Mouse (Mus musculus) heart, embryonic 10.5 days (tissue): ENCODE measurements at regions not wholly inside any gene's neighbourhood (a gene's known extent, or its start where the extent isn't known, plus 50 kb on each side); places are given as distances from the start of the nearest gene placed in this dataset.
"Not testable (repeated sequence)": the region's sequence is repeated elsewhere in the genome, so short reads cannot be mapped to it uniquely, and the experiment has no call there.

Experiments
- DNase-seq: peaks from one replicate; pipeline ENCODE4 v3.0.0-alpha.2; 2017; ENCODE audit warnings: low spot score
- H3K27ac ChIP-seq: fragments of 300-500 bp; sonication (generic); 2 replicates; pipeline ENCODE4 v1.5.1; 2016; ENCODE audit warnings: mild to moderate bottlenecking
- H3K27me3 ChIP-seq: fragments of 300-500 bp; sonication (generic); 2 replicates; pipeline ENCODE4 v1.6.1; 2016; ENCODE audit warnings: mild to moderate bottlenecking; ENCODE audit not compliant: poor library complexity, insufficient read depth, severe bottlenecking
- H3K36me3 ChIP-seq: fragments of 300-500 bp; sonication (generic); 2 replicates; pipeline ENCODE4 v1.6.1; 2016; ENCODE audit warnings: mild to moderate bottlenecking, moderate library complexity
- H3K4me1 ChIP-seq: fragments of 300-500 bp; sonication (generic); 2 replicates; pipeline ENCODE4 v1.6.1; 2016; ENCODE audit warnings: mild to moderate bottlenecking
- H3K4me3 ChIP-seq: fragments of 300-500 bp; sonication (generic); 2 replicates; pipeline ENCODE4 v1.5.1; 2016; ENCODE audit warnings: mild to moderate bottlenecking, moderate library complexity
- H3K9me3 ChIP-seq: fragments of 300-500 bp; sonication (generic); 2 replicates; pipeline ENCODE4 v1.6.1; 2016; ENCODE audit warnings: mild to moderate bottlenecking, moderate library complexity
- WGBS: fragments of 180-500 bp; shearing (Covaris S2); methylation state at CpG from one replicate; pipeline ENCODE4 v1.1.7; 2016; 5-methylcytosine and 5-hydroxymethylcytosine counted together

DNA sequence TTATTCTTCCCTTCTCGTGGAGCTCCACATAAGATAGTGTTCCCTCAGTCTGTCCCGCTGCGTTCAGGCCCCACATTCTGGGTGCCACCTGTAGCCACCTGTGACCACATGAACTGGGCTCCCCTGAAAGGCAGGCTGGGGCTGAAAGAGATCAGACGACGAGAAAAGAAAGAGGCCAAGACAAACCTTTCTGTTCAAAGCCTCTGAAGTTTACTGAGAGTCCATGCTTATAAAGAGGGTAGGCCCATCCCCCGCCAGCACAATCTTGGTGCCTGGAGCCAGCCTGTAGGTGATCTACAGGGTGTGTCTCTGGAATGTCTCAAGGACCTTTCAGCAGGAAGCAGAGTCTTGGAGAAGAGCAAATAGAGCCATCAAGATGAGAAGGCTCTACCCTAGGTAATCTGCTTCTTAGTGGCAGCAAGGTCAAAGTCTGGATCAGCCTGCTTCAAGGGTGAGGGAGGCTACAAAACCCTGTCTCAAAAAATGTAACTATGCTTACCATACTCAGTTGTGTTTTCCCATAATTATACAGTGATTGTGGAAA is 72.2 kb upstream of the Arhgap42 start:
- not testable (repeated sequence) for H3K9me3 ChIP-seq, H3K27ac ChIP-seq, H3K4me3 ChIP-seq, DNase-seq, H3K4me1 ChIP-seq, H3K36me3 ChIP-seq, H3K27me3 ChIP-seq
- 69% methylated on average over 6 of the region's 6 CpGs for WGBS

DNA sequence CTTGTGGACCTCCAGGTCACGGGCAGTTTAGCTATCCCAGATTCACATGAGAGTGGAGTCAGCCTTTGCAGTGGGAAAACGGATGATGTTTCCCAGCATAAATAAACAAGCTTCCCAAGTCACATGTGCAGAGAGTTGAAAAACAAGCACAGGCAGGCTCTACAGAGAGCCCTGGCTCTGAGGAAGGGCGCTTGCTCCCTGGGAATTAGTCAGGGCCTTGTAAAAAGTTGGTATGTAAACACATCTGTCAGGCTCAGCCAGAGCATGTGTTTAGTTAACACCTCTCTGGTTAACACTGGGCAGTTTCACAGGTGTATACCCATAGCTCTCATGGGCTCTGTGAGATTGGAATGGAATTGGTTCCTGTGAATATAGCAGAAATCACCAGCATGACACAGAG is 51.9 kb upstream of the Arhgap42 start:
- Histone ChIP-seq H3K36me3 (no peaks in the 10 kb centered on the region), H3K27ac (no peak overlapping the region), H3K4me3 (no peak overlapping the region), H3K27me3 (no peaks in the 10 kb centered on the region), H3K9me3 (no peaks in the 10 kb centered on the region), H3K4me1 (no peaks in the 10 kb centered on the region)
- 43% methylated on average over 3 of the region's 3 CpGs for WGBS
- DNase-seq, result no peak

DNA sequence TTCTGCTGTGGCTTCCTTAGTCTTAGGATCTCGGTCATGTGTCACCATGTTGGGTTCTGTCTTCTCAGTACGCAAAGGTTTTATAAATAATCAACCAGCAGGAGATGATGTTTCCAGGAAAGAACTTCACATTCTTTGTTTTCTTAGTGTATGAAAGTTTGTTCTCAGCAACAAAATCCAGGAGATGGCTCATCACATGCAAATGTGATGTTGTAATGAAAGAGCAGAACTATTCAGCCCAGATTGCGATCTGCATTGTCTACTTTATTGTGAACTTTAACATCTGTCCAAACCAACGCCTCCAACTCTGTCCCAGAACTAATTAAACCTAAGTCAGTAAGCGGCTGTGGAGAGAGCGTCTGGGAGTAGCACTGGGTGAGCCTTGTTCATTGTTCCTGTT is 50.7 kb upstream of the Arhgap42 start:
- H3K4me3 ChIP-seq, result no peak overlapping the region
- H3K27ac ChIP-seq, result no peak overlapping the region
- H3K4me1 ChIP-seq, result no peaks in the 10 kb centered on the region
- no peak for DNase-seq
- WGBS, result 85% methylated on average over 6 of the region's 6 CpGs
- H3K36me3 ChIP-seq, result no peaks in the 10 kb centered on the region
- H3K27me3 ChIP-seq, result no peaks in the 10 kb centered on the region
- H3K9me3 ChIP-seq, result no peaks in the 10 kb centered on the region
